Mouse (Mus musculus): ENCODE measurements around the gene Insrr.

DNA sequence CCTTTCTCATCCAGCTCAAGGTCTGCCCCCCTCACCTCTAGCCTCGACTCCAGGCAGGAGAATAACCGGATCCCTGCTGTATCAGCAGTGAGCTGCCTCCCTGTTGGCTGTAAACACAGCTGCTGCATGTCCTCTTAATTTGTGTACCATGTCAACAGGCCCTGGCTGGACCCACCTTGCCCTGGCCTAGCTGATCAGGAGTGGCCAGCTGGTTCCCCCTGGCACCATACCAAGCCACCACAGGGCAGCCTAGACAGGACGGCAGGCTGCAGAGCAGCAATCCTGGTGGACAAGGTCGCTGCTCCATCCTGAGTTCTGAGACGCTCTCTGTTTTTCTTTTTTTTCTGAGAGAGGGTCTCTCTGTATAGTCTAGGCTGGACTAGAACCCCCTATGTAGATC, 4.9 kb downstream of the Insrr start:
- TF ChIP-seq CTCF (IDR thresholded peaks at IDR 0.05; ENCODE audit: extremely low read depth, insufficient read depth, insufficient read length, insufficient replicate concordance): no peak
- TF ChIP-seq POLR2A (IDR thresholded peaks at IDR 0.05; ENCODE audit: low read depth, low read length): no peak
